Comparison of ENCODE assay signal across 10 mouse cellular contexts in genomic region chr2:129502641-129503040, GRCm38 (mm10). TPM values are rescaled to one million over a fixed set of nuclear protein-coding genes. Genes with fewer than 3 reads are reported as not detected.
DNase-seq lines count a peak whose midpoint lies in the region; ATAC-seq and TF ChIP-seq lines count a peak whose summit lies in the region.
"Had no signal": no experiment of that assay in that cellular context is flagged by ENCODE, and none has a peak within 500 bp of the region (broad histone marks: within the 10 kb centered on the region; RNA-seq: fewer than 3 reads in every experiment).

No protein-coding gene starts in this region.

- ATAC-seq in kidney, embryonic 16.5 days (ENCODE audit: low FRiP score, low TSS enrichment), result no peak
- ATAC-seq in midbrain, embryonic 13.5 days, result 0 out of 2 replicates have a peak, but pooled peaks have one; percentile 20

- 15% methylated on average over 6 of the region's 6 CpGs for WGBS in kidney, adult 2 months
- WGBS in kidney, embryonic 16.5 days, result 26% methylated on average over 6 of the region's 6 CpGs
- 24% methylated on average over 6 of the region's 6 CpGs for WGBS in midbrain, embryonic 13.5 days

- peak; percentile 61 for DNase-seq in kidney, adult 2 months
- DNase-seq in R1 (ENCODE audit: low read depth, low spot score) (peak; percentile 28), MN1 (ENCODE audit: low spot score) (no peak)
- DNase-seq in cerebellum, postnatal 14 days, result peak; percentile 87 to 92
- DNase-seq in gastrocnemius, postnatal 14 days, result peak; percentile 62
- DNase-seq in layer of hippocampus, postnatal 36 days, result peak; percentile 53 to 72

- intact Hi-C loops in gastrocnemius, postnatal 14 days (cut with DNase I; ENCODE audit: low total_unique reads), result loop anchor here (5.0 to 10.0 kb wide), 3 partner anchors 82 to 175 kb away; no protein-coding TSS in a partner anchor

- no peak overlapping the region for H3K27ac ChIP-seq in kidney, adult 2 months (ENCODE audit: insufficient read depth, low read depth, low read length)
- no peak overlapping the region for H3K27ac ChIP-seq in kidney, embryonic 16.5 days (ENCODE audit: low read length)
- H3K27ac ChIP-seq in midbrain, embryonic 13.5 days, result no peak overlapping the region

- no peak overlapping the region for H3K4me2 ChIP-seq in kidney, embryonic 16.5 days (replicated peaks; ENCODE audit: low read depth, low read length)
- H3K4me2 ChIP-seq in midbrain, embryonic 13.5 days (replicated peaks), result no peak overlapping the region

- TF ChIP-seq CTCF in kidney, adult 2 months (conservative IDR thresholded peaks at IDR 0.05; ENCODE audit: insufficient read depth, insufficient read length, low read depth, low read length), result peak; percentile 78

- no peak overlapping the region for H3K4me3 ChIP-seq in kidney, adult 2 months (ENCODE audit: insufficient read depth, low read depth, low read length)
- H3K4me3 ChIP-seq in kidney, embryonic 16.5 days (ENCODE audit: low read length), result no peak overlapping the region
- no peak overlapping the region for H3K4me3 ChIP-seq in midbrain, embryonic 13.5 days (replicated peaks)

- no peaks in the 10 kb centered on the region for H3K27me3 ChIP-seq in kidney, adult 2 months (replicated peaks; ENCODE audit: control insufficient read depth, insufficient read depth, low read length)
- H3K27me3 ChIP-seq in kidney, embryonic 16.5 days (ENCODE audit: insufficient read depth, low read length), result no peaks in the 10 kb centered on the region; the same call in 1 of the 2 replicates
- H3K27me3 ChIP-seq in midbrain, embryonic 13.5 days, result no peaks in the 10 kb centered on the region

- H3K36me3 ChIP-seq in kidney, adult 2 months (ENCODE audit: control insufficient read depth, insufficient read depth, low read length), result no peaks in the 10 kb centered on the region
- no peaks in the 10 kb centered on the region for H3K36me3 ChIP-seq in kidney, embryonic 16.5 days (ENCODE audit: insufficient read depth, low read length)
- no peaks in the 10 kb centered on the region for H3K36me3 ChIP-seq in midbrain, embryonic 13.5 days

- no peaks in the 10 kb centered on the region for H3K9me3 ChIP-seq in kidney, embryonic 16.5 days (ENCODE audit: low read length)
- no peaks in the 10 kb centered on the region for H3K9me3 ChIP-seq in midbrain, embryonic 13.5 days

- H3K9ac ChIP-seq in kidney, embryonic 16.5 days (replicated peaks; ENCODE audit: low read length), result no peak overlapping the region
- H3K9ac ChIP-seq in midbrain, embryonic 13.5 days (replicated peaks), result no peak overlapping the region

- no peak for TF ChIP-seq POLR2A in kidney, adult 2 months (IDR thresholded peaks at IDR 0.05; ENCODE audit: low read depth, low read length)

- no peaks in the 10 kb centered on the region for H3K4me1 ChIP-seq in kidney, adult 2 months (ENCODE audit: control insufficient read depth, insufficient read depth, low read length)
- H3K4me1 ChIP-seq in kidney, embryonic 16.5 days (ENCODE audit: insufficient read depth, low read length), result no peaks in the 10 kb centered on the region
- H3K4me1 ChIP-seq in midbrain, embryonic 13.5 days (replicated peaks), result no peaks in the 10 kb centered on the region

RNA-seq across cellular contexts. Expression of gene F830045P16Rik, which starts 33.8 kb away (rescaled TPM):
- polyA plus RNA-seq in kidney, adult 2 months (2012; rRNA removed), result not detected in 2 replicates
- polyA plus RNA-seq in kidney, embryonic 16.5 days (2015; fragmentation: Nextera tagmentation; extraction: Ambion mirVana), result not detected in 2 replicates
- not detected for total RNA-seq in gastrocnemius, postnatal 14 days (2021)
- total RNA-seq in layer of hippocampus, postnatal 36 days (2021), result under 1 TPM; 0.20 to 0.35 TPM
- not detected in 2 replicates for polyA plus RNA-seq in midbrain, embryonic 13.5 days (2015; fragmentation: Nextera tagmentation; extraction: Ambion mirVana)
- polyA plus RNA-seq: liver, embryonic 16.5 days; testis, adult 2 months had no signal
